Mouse (Mus musculus) skeletal muscle tissue, adult 2 months (tissue): ENCODE measurements around the gene Mrps15.

Source experiments
- DNase-seq: peaks from one replicate; pipeline ENCODE4 v3.0.0-alpha.2; 2012; ENCODE audit warnings: low read depth, low spot score

Gene Mrps15

GRCm38 (mm10) chr4:126046851-126047585 is at the start of gene Mrps15:
Gene Mrps15, plus strand, starts transcription at chr4:126046925.
- peak; percentile 75 for DNase-seq

DNA sequence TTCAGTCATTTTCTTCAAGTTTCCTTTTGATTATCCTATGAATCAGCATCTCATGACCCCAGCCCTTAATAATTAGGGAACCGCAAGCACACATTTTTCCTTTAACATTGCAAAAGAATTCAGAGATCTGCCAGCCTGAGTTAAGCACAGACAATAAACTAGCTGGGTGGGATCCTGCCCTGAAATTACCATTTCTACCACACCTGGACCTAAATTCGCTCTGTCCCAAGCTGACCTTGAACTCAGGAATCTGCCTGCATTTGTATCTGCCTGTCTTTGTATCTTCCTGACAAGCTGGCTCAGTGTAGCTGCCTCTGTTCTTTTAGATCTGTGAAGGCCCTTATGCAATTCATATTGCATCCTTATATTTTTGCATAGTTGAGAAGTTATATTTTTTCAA is 48.9 kb upstream of the Mrps15 start:
- DNase-seq, result no peak

GRCm38 (mm10) chr4:126001311-126002199 is 45.2 kb upstream of the Mrps15 start:
- DNase-seq, result no peak

GRCm38 (mm10) chr4:126017676-126018332 is 28.9 kb upstream of the Mrps15 start:
- no peak for DNase-seq

DNA sequence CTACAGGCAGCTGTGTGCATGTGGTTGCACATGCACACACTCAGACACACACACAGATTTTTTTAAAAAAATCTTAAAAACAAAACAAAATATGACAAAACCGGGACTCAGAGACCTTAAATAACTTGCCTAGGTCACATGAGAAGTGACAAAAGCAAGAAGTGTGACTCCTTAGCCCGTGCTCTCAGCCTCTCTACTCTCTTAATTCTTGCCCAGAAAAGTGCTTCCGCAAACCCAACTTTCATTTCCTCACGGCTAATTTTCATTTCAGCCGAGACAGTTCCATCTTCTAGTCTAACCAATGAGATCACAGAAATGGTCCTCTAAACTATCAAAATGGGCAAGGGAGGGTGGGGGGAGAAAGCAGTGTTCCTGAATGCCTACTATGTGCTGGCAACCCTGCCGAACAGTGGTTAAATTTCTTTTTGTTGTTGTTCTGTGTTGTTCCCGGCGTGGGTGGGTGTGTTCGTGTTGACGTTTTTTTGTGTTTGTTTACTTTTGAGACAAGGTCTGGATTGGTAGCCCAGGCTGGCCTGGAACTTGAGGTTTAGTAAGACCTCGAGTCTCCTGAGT is 27.7 kb upstream of the Mrps15 start:
- no peak for DNase-seq

DNA sequence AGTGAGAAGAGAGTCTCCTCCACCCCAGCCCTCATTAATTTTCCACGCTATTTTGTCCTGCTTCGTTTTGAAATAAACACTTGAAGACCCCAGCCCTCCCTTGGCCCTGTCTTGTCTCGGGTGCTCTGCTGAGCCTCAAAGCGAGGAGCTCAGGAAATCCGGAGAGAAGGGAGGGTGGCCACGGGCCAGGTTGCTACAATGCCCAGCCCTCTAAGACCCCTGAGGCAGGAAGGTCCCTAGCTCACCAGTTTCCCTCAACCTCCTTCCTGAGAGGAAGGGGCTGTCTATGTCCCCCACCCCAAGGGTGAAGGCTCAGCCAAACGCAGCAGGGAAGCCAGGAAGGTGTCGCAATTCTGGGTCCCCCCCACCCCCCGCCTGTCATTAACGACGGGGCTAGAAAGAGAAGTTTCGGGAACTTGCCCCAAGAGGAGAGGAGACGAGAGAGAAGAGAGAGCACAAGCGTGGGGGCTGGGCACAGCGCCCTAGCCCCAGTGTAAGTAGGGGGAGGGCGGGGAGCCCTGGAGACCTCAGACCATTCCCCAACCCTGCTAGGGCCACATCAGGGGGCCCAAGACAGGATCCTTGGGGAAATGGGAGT is 22.3 kb upstream of the Mrps15 start, which contains the start of gene Csf3r:
Gene Csf3r (plus strand): TSS at position 248 of the 598 bp plus-strand sequence.
- no peak for DNase-seq

- no peak for DNase-seq
Measured at GRCm38 (mm10) chr4:126025801-126026200, 20.9 kb upstream of the Mrps15 start.

DNA sequence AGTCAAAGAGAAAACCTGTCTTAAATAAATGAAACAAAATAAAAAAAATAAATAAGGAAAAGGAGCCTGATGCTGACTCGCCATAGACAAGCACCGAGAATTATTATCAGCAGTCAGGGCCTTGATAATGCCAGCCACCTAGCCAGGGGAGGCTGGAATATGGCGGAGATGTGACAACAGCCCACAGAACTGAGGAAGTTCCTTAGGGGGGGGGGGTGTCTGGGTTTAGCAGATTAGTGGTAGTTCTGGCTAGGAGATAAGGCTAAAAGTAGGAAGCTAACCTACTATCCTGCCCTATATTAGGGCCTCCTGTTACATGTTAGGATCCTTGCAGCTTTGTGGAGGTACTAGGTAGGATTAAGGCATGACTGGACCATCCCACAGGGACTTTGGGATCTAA is 18.7 kb upstream of the Mrps15 start:
- DNase-seq, result no peak

DNA sequence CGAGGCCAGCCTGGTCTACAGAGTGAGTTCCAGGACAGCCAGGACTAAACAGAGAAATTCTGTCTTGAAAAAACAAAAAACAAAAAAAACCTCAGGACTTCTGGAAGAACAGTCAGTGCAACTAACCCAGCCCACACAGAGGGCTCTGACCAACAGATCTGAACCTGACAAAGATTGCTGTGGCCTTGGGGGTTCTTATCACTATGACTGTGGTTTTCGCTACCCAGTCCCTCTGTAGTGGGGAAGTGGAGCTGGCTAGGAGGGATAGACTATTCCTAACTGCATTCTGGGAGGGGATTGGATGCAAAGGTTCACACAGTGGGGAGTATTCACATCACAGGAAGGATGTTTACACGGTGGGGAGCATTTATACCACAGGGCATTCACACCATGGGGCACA is 17.7 kb upstream of the Mrps15 start:
- DNase-seq, result no peak

DNA sequence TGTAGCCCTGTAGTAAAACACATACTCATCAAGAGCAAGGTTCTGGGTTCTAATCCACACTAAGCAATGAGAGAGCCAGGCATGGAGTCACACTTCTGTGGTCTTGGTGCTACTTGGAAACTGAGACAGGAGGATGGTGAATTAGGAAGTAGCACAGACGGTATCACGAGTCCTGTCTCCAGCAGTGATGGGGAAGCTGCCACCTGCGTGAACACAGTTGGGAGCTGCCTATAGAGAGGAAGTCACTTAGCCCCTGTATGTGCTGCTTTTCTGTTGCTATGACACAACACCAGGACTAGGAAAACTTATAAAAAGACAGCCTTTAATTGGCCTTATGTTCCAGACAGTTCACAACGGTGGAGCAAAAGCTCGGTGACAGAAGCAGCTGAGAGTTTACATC is 16.0 kb upstream of the Mrps15 start:
- no peak for DNase-seq

- DNase-seq, result no peak
Measured at GRCm38 (mm10) chr4:126035413-126035812, 11.3 kb upstream of the Mrps15 start.

GRCm38 (mm10) chr4:126051617-126052016 is 4.9 kb downstream of the Mrps15 start:
- no peak for DNase-seq

GRCm38 (mm10) chr4:126057207-126058133 is 10.7 kb downstream of the Mrps15 start:
- no peak for DNase-seq

DNA sequence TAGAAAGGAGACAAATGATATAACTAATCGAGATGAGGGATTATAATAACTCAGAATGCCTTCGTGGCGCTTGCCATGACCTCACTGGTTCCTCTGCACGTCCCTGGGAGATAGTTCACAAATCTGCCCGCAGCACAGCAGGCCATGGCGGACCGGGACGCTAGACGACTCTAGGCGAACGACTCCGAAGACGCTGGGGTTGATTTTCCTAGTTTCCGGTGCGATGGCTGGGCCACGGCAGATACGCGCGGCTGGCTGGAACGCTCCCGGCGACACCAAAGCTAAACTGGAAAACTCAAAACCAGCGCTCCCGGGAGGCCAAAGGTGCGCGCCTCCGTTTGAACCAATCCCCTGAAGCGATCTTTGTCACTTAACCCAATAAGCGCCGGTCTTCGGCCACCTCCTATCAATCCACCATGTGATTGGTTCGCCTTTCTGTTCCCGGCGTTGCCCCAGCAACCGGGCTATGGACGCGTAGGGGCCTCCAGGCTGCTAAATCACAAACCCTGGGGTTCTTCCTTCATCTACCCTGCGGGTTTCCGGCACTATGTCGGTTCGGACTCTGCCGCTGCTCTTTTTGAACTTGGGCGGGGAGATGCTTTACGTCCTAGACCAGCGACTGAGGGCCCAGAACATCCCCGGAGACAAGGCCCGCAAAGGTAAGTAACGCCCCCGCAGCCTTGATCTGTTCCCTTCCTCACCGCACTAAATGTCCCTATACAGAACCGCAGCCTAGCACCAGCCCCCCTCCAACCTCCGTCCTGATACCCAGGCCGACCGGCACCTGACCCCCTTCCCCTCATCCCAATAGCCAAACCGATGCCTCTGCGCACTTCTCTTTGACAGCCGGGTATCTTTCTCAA is 11.6 kb downstream of the Mrps15 start, which contains the start of gene Oscp1:
Gene Oscp1 (plus strand): TSS at position 432 of the 863 bp plus-strand sequence.
- DNase-seq, result peak; percentile 87

DNA sequence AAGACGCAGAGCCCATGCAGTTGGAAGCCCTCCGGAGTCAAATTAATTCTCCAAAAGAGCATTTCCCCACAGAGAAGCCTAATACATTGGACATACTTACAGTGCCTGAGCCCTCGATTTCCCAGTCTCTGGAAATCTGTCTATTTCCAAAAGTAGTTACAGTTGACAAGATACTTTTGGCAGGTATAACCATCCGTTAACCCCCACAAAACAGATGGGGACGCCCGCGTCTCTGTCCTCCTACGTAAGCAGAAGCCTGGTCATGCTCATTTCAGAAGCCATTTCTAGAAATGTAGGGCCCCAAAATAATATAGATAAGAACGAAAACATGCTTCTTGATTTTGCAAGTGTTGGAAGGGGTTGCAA is 12.3 kb downstream of the Mrps15 start:
- DNase-seq, result no peak

- DNase-seq, result no peak
Measured at GRCm38 (mm10) chr4:126062856-126063255, 16.1 kb downstream of the Mrps15 start.

DNA sequence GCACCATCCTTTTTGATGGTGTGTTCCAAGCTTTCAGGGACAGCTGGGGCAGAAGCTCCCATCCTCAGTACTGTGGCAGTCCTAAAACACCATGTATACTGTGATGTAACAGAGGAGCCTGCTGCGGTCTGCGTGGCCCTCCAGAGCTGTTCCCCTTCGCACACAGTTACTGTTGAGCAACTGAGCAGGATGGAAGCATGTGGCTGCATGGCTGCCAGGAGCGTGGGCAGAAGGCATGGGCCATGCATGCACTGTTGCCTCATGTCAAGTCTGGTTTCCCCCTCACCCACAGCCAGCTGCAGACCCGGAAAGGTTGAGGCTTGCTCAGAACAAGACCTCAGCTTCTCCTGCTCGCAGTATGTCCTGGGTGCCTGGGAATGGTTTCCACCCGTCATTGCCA is 18.5 kb downstream of the Mrps15 start:
- no peak for DNase-seq

DNA sequence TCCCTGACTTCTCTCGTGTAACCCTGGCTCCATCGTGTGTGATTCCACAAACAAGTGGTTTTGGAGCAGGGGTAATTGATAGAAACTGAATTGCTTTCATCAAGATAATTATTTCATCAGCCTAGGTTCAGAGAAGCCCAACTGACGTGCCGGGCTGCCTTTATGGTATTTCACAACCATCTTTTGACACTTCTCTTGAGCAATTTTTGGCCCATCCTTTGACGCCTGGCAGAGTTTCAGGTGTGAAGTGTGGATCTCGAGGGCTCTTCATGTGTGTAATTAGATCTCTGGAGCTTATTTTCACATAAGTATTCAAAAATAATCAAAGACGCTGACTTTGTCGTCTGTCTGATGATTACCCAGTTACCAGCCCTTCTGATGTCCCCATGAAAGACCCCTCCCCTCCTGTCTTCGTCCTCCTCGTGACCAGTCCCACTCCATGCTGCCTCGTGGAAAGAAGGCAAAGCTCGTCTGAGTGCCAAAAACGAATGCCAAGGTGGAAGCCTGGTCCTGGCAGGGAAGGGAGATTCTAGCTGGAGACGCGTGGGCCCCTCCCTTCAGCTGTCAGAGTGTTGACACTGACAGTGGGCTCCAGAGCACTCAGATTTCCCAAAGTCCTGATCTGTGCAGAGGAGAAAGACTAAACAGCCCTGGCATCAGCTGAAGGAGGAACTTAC is 20.8 kb downstream of the Mrps15 start:
- DNase-seq, result peak; percentile 32

GRCm38 (mm10) chr4:126068842-126069241 is 22.1 kb downstream of the Mrps15 start:
- DNase-seq, result no peak
